Mouse (Mus musculus) Patski (cell line): ENCODE measurements around the gene Xylt1. TPM values are rescaled to one million over a fixed set of nuclear protein-coding genes. Genes with fewer than 3 reads are reported as not detected.

Experiments used
- ATAC-seq: fragments of 100-300 bp; one replicate; pipeline ENCODE4 v1.8.0; 2021
- CTCF ChIA-PET: fragments of 350-600 bp; sonication (Branson Sonifier 250); formaldehyde crosslinking; loops from one replicate; lab custom pipeline; 2022; ENCODE audit warnings: inconsistent platforms; lab: Charles Lee
- POLR2A ChIA-PET: fragments of 350-600 bp; sonication (Branson Sonifier 250); formaldehyde crosslinking; loops from one replicate; lab custom pipeline; 2022; ENCODE audit warnings: antibody characterized with exemption, inconsistent platforms; lab: Charles Lee
- DNase-seq: peaks from one replicate; pipeline ENCODE4 v3.0.0-alpha.2; 2011; ENCODE audit warnings: low read depth, low spot score
- H3K27me3 ChIP-seq: fragments of 371-371 bp; one replicate; pipeline ENCODE4 v1.5.1; 2021
- CTCF ChIP-seq: fragments of 100-300 bp; IDR thresholded peaks from one replicate; pipeline ENCODE4 v1.5.1; 2021
- in situ Hi-C: fragments of 300-500 bp; cut with MboI; formaldehyde crosslinking; loops from 3 replicates; pipeline ENCODE4 v1.11.1; 2018; ENCODE audit warnings: low pct_unique_long_range_greater_than_20kb, mixed read lengths
- polyA plus RNA-seq: library from polyadenylated mRNA; unstranded; gene quantifications from one replicate; pipeline ENCODE4 v1.2.3, GENCODE M21; 2021

Xylt1 gene
- polyA plus RNA-seq, 1 experiment from 2014 or later, result 20.1 TPM

DNA sequence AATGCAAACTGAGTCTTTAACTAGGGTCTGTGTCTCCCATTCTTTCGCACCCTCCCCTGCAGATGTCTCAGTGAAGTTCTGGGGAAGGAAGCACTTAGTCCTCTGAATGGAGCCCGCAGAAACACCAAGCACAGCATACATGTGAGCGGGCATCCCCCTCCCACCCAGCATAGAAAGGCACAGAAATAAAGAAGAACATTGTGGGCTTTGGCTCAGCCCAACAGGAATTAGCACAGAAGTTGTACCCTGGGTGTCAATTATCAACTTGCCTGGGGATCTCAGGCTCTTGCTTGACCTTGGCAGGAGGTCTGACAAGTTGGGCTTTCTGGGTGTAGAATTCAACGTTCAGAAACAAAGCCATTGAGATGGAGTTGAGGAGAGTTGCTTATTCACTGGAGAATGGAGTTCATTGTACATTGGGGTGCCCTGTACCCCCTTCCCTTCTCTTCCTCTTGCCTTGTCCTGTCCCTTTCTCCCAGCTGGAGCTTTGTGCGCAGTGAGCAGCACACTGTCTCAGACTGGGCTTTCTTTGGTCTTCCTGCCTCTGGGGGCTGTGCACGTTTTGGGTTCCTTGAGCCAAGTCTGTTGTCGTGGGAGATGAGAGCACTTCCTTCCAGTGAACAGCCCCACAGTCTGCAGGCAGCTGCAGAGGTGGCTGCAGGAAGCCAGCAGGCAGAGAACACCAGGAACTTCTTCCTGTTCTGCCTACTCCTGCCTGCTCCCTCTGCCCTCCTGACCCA lies 81.6 kb downstream of the Xylt1 start:
- H3K27me3 ChIP-seq, result no peaks in the 10 kb centered on the region
- in situ Hi-C loops, result no loop called here
- no peak for TF ChIP-seq CTCF
- ChIA-PET CTCF (no interaction called here), POLR2A (no interaction called here)
- no peak for DNase-seq
- no peak for ATAC-seq

GRCm38 (mm10) chr7:117464956-117465355 lies 84.2 kb downstream of the Xylt1 start:
- DNase-seq (no peak), ATAC-seq (no peak)
- no peaks in the 10 kb centered on the region for H3K27me3 ChIP-seq
- ChIA-PET CTCF (no interaction called here), POLR2A (no interaction called here)
- in situ Hi-C loops, result no loop called here
- TF ChIP-seq CTCF, result no peak

DNA sequence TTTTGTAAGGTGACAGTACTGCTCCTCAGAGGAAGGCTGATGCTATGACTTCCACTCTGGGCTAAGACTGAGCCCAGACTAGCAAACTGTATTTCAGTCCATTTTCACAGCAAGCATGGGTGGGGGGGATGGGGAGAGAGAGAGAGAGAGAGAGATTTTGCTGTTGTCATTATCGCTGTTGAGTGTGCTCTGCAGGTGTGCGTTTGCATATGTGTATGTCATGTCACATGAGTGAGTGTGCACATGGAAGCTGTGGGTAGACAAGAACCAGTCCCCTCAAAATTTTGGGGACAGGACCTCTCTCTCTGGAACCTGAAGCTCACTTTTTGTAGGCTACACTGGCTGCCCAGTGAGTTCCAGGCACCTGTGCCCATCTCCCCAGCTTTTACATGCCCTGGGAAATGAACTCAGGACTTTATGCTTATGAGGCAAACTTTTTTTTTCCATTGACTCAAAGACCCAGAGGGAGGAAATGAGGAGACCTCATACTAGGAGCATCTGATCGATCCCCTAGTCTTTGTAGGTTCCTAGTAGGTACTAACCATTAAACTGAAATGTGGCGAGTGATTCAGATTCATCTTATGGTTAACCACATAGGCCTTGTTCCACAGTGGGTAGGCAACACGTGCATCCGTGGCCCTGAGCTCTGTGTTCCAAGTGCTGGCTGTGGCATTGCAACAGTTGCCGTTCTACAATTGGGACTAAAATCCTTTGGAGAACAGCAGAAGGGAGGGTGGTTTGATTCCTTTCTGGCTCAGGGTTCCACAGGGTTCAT lies 85.4 kb downstream of the Xylt1 start:
- in situ Hi-C loops, result no loop called here
- ChIA-PET POLR2A (no interaction called here), CTCF (no interaction called here)
- DNase-seq, result no peak
- no peaks in the 10 kb centered on the region for H3K27me3 ChIP-seq
- ATAC-seq, result no peak
- no peak for TF ChIP-seq CTCF

DNA sequence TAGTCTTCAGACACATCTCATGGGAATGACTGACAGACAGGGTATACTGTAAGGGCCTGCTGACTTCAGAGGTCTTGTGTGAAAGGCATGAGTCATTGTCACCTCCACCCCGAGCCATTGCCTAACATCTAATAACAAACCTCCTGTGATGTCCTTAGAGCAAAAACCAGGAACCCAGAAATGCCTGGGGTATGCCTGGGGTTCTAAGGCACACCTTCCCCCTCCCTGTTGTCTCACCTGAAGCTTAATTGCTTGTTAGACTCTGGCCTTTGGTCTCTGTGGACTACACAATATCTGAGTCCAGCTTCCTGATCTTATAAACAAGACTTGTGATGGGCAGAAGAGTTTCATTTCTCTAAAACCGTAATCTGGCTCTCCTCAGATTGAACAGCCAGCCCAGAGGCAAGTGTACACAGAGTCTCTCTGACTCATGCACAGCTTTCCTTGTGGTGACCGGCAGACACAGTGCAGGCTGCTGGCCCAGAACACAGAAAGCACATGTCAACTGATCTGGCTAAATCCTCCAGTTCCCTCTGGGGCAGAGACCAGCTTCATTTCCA lies 89.5 kb downstream of the Xylt1 start:
- ATAC-seq, result peak; percentile 82
- TF ChIP-seq CTCF, result no peak
- POLR2A ChIA-PET, result no interaction called here
- no peak for DNase-seq
- CTCF ChIA-PET, result no interaction called here
- H3K27me3 ChIP-seq, result no peaks in the 10 kb centered on the region
- in situ Hi-C loops, result loop anchor here (5.0 to 10.0 kb wide), 2 partner anchors 88 to 154 kb away; partner anchors contain the start of gene Xylt1

- H3K27me3 ChIP-seq, result no peaks in the 10 kb centered on the region
- in situ Hi-C loops, result loop anchor here (5.0 to 10.0 kb wide), 2 partner anchors 90 to 153 kb away; partner anchors contain the start of gene Xylt1
- TF ChIP-seq CTCF, result no peak
- peak; percentile 18 for ATAC-seq
- ChIA-PET POLR2A (no interaction called here), CTCF (interaction anchor here (1.3 to 2.3 kb wide), 2 partner anchors 12 to 89 kb away, joined by 3 to 9 read pairs; no protein-coding TSS in a partner anchor)
- no peak for DNase-seq
Observed at GRCm38 (mm10) chr7:117472055-117472780, 91.4 kb downstream of the Xylt1 start.

DNA sequence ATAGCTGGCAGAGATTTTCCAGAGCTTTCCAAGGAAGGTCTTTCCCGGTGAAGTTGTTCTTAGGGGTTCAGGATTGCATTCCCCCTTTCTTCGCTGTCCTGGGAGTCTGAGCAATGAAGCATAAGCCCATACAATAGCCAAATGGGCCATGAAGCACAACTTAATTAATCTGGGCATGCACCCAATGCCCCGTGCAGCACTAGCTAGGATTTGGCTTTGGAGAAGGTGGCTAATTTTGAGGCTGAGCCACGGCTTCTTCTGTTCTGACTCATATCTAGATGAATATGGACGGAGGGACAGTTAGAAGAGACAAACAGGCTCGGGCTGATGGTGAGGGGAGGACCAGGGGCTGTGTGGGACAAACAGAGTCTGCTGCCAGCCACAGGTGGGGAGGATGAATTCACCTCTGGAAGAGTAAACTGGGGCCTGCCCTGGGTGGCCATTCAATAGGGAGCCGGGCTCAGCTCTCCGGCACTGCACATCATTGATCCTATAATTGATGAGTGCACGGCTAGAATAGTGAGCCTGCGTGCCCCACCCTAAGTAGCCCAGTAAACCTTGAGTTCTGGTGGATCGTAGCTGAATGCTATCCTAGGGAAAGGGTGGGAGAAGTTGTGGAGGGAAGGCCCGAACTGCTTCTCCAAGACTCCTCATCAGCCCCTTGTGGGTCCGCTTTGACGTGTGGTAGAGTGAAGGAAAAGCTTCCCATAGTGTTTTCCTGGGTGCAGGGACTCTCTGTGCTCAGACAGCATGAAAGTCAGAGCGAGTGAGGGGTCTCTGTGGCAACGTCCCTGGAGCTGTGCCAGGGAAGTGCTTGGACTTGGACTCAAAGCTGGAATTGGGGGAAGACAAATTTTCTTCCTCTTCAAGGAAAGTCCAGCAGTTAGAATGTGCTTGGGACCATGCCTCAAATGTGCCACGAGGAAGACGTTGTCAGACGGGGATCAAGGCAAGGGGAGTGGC lies 92.3 kb downstream of the Xylt1 start:
- ChIA-PET CTCF (interaction anchor here (1.3 to 2.3 kb wide), 2 partner anchors 12 to 90 kb away, joined by 3 to 9 read pairs; no protein-coding TSS in a partner anchor), POLR2A (no interaction called here)
- in situ Hi-C loops, result loop anchor here (5.0 to 10.0 kb wide), 2 partner anchors 91 to 152 kb away; partner anchors contain the start of gene Xylt1
- DNase-seq, result peak; percentile 72
- no peak for TF ChIP-seq CTCF
- peak; percentile 38 for ATAC-seq
- no peaks in the 10 kb centered on the region for H3K27me3 ChIP-seq

GRCm38 (mm10) chr7:117474302-117474701 lies 93.5 kb downstream of the Xylt1 start:
- POLR2A ChIA-PET, result no interaction called here
- no peaks in the 10 kb centered on the region for H3K27me3 ChIP-seq
- DNase-seq (no peak), ATAC-seq (no peak)
- CTCF ChIA-PET, result interaction anchor here (2.3 kb wide), 1 partner anchor 92 kb away, joined by 9 read pairs; no protein-coding TSS in a partner anchor
- no peak for TF ChIP-seq CTCF
- in situ Hi-C loops, result loop anchor here (5.0 to 10.0 kb wide), 2 partner anchors 92 to 150 kb away; partner anchors contain the start of gene Xylt1

DNA sequence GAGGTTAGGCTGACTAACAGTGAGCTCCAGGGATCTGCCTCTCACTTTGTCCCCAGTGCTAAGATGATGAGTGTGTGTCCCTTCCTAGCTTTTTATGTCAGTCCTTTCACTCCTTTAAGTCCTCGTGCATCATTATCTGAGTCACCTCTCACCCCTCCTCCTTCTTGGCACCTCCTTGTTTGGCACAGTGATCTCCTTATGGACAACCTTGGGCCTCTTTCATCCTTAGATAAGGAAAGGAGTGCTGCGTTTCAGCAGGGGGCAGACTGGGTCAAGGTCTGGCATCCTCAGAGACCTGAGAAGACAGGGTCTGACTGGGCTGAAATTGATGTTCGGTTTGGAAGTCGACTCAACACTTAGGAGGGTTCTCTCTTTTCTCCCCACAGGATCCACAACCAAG lies 94.3 kb downstream of the Xylt1 start:
- in situ Hi-C loops, result loop anchor here (10.0 kb wide), 1 partner anchor 150 kb away; no protein-coding TSS in a partner anchor
- no peaks in the 10 kb centered on the region for H3K27me3 ChIP-seq
- DNase-seq (no peak), ATAC-seq (no peak)
- no peak for TF ChIP-seq CTCF
- POLR2A ChIA-PET, result no interaction called here
- CTCF ChIA-PET, result no interaction called here

GRCm38 (mm10) chr7:117478937-117479336 lies 98.2 kb downstream of the Xylt1 start:
- ChIA-PET CTCF (no interaction called here), POLR2A (no interaction called here)
- DNase-seq (no peak), ATAC-seq (no peak)
- no peak for TF ChIP-seq CTCF
- in situ Hi-C loops, result loop anchor here (10.0 kb wide), 1 partner anchor 146 kb away; no protein-coding TSS in a partner anchor
- no peaks in the 10 kb centered on the region for H3K27me3 ChIP-seq
